Mouse (Mus musculus): ENCODE data around the gene Hist1h4j. TPM values are rescaled to one million over a fixed set of nuclear protein-coding genes. Genes with fewer than 3 reads are reported as not detected.
"Not testable (repeated sequence)": the region's sequence is repeated elsewhere in the genome, so short reads cannot be mapped to it uniquely, and the experiment has no call there.

Hist1h4j gene
- polyA plus RNA-seq, 1 experiment from 2014 or later, result 0.50 TPM

- peak overlapping the region; percentile 37 to 38 for H3K4me3 ChIP-seq (ENCODE audit: control insufficient read depth in 1 of 2, insufficient read depth in 1 of 2, low read depth in 1 of 2, low read length in 2 of 2)
- 1% methylated on average over 21 of the region's 22 CpGs for WGBS
- no peaks in the 10 kb centered on the region for H3K27me3 ChIP-seq (ENCODE audit: control insufficient read depth, insufficient read depth, low read length)
- H3K9me3 ChIP-seq (ENCODE audit: control insufficient read depth, low read length), result no peaks in the 10 kb centered on the region
- H3K36me3 ChIP-seq (ENCODE audit: control insufficient read depth, insufficient read depth, low read length), result no peaks in the 10 kb centered on the region
- peak overlapping the region; percentile 75 for H3K9ac ChIP-seq (ENCODE audit: low read length)
- H3K4me1 ChIP-seq (ENCODE audit: control insufficient read depth in 2 of 2, insufficient read depth in 2 of 2, low read length in 2 of 2), result peaks cover 3 to 17% of the 10 kb centered on the region in 2 experiments; a peak in 3 of 4 replicates
- ATAC-seq (ENCODE audit: insufficient number of reproducible peaks, insufficient read depth, low FRiP score, low read depth), result no peak
- peak overlapping the region; percentile 74 for H3K4me2 ChIP-seq (ENCODE audit: low read length)
- H3K27ac ChIP-seq (replicated peaks in 1 of 2; ENCODE audit: control insufficient read depth in 1 of 2, insufficient read depth in 1 of 2, low read depth in 2 of 2, low read length in 2 of 2), result peak overlapping the region; percentile 83 to 92
Observed at GRCm38 (mm10) chr13:21715131-21715863, 19.6 kb upstream of the Hist1h4j start.

DNA sequence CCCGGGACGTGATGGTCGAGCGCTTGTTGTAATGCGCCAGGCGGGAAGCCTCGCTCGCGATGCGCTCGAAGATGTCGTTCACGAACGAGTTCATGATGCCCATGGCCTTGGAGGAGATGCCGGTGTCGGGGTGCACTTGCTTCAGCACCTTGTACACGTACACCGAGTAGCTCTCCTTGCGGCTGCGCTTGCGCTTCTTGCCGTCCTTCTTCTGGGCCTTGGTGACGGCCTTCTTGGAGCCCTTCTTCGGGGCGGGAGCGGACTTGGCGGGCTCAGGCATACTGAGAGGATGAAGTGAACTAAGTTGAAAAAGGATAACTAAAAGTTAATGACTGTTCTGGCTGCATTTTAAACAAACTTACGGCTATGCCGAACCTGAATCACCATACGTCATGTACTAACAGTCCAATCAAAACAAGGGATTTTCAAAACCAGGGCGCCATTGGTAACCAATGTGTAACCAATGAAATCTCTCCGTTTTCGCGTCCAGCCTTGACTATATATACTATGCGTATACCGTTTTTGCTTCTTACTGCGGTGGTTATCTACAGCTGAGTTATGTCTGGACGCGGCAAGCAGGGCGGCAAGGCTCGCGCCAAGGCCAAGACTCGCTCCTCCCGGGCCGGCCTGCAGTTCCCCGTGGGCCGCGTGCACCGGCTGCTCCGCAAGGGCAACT lies 18.9 kb upstream of the Hist1h4j start, which contains the start of the genes Hist1h2bl and Hist1h2ai:
Gene Hist1h2bl (minus strand): TSS at position 280 of the 676 bp plus-strand sequence.
Gene Hist1h2ai (plus strand): TSS at position 559 of the 676 bp plus-strand sequence.
- Histone ChIP-seq H3K27ac (replicated peaks in 1 of 2; ENCODE audit: control insufficient read depth in 1 of 2, insufficient read depth in 1 of 2, low read depth in 2 of 2, low read length in 2 of 2) (peak within 1 kb of the TSS; percentile 90 to 92), H3K4me3 (ENCODE audit: control insufficient read depth in 1 of 2, insufficient read depth in 1 of 2, low read depth in 1 of 2, low read length in 2 of 2) (peak within 1 kb of the TSS; percentile 37 to 53), H3K4me2 (ENCODE audit: low read length) (peak within 1 kb of the TSS; percentile 74), H3K9ac (ENCODE audit: low read length) (peak within 1 kb of the TSS; percentile 75), H3K4me1 (ENCODE audit: control insufficient read depth in 2 of 2, insufficient read depth in 2 of 2, low read length in 2 of 2) (peaks cover 4 to 21% of the 10 kb centered on the region in 2 experiments)
- ATAC-seq (ENCODE audit: insufficient number of reproducible peaks, insufficient read depth, low FRiP score, low read depth), result peak; percentile 86
- not testable (repeated sequence) for H3K36me3 ChIP-seq (ENCODE audit: control insufficient read depth, insufficient read depth, low read length); H3K9me3 ChIP-seq (ENCODE audit: control insufficient read depth, low read length); H3K27me3 ChIP-seq (ENCODE audit: control insufficient read depth, insufficient read depth, low read length)
- WGBS, result under 1% methylated on average over 28 of the region's 50 CpGs

DNA sequence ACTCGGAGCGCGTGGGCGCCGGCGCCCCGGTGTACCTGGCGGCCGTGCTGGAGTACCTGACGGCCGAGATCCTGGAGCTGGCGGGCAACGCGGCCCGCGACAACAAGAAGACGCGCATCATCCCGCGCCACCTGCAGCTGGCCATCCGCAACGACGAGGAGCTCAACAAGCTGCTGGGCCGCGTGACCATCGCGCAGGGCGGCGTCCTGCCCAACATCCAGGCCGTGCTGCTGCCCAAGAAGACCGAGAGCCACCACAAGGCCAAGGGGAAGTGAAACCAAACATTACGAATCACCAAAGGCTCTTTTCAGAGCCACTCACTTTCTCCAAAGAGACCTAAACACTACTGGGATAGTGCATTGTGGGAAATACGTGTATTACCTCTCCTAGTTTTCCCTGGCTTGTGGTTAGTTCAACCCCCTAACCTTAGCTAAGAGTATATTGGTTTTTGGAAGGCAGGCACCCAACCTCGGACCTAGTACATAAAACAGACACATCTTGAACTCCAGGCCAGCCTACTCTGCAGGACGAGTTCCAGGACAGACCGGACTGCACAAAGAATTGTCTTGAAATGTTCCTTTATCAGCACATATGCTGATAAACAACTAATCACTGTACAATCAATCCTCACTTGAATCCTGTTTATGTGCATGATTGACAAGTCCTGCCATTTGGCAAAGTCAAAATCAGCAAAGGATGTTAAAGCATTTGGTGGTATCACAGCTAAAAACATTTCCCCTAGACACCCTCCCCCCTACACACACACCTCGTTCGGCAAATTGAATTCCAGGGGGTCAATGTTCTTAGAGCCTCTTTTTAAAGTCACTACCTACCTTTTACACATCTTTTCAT lies 18.1 kb upstream of the Hist1h4j start:
- not testable (repeated sequence) for H3K9me3 ChIP-seq (ENCODE audit: control insufficient read depth, low read length); H3K36me3 ChIP-seq (ENCODE audit: control insufficient read depth, insufficient read depth, low read length); ATAC-seq (ENCODE audit: insufficient number of reproducible peaks, insufficient read depth, low FRiP score, low read depth); H3K27me3 ChIP-seq (ENCODE audit: control insufficient read depth, insufficient read depth, low read length)
- H3K4me1 ChIP-seq (ENCODE audit: control insufficient read depth in 2 of 2, insufficient read depth in 2 of 2, low read length in 2 of 2), result peaks cover 5 to 23% of the 10 kb centered on the region in 2 experiments
- H3K4me2 ChIP-seq (ENCODE audit: low read length), result peak overlapping the region; percentile 74
- peak overlapping the region; percentile 37 to 43 for H3K4me3 ChIP-seq (ENCODE audit: control insufficient read depth in 1 of 2, insufficient read depth in 1 of 2, low read depth in 1 of 2, low read length in 2 of 2)
- peak overlapping the region; percentile 81 to 92 for H3K27ac ChIP-seq (replicated peaks in 1 of 2; ENCODE audit: control insufficient read depth in 1 of 2, insufficient read depth in 1 of 2, low read depth in 2 of 2, low read length in 2 of 2)
- H3K9ac ChIP-seq (ENCODE audit: low read length), result peak overlapping the region; percentile 74
- WGBS, result under 1% methylated on average over 9 of the region's 38 CpGs

DNA sequence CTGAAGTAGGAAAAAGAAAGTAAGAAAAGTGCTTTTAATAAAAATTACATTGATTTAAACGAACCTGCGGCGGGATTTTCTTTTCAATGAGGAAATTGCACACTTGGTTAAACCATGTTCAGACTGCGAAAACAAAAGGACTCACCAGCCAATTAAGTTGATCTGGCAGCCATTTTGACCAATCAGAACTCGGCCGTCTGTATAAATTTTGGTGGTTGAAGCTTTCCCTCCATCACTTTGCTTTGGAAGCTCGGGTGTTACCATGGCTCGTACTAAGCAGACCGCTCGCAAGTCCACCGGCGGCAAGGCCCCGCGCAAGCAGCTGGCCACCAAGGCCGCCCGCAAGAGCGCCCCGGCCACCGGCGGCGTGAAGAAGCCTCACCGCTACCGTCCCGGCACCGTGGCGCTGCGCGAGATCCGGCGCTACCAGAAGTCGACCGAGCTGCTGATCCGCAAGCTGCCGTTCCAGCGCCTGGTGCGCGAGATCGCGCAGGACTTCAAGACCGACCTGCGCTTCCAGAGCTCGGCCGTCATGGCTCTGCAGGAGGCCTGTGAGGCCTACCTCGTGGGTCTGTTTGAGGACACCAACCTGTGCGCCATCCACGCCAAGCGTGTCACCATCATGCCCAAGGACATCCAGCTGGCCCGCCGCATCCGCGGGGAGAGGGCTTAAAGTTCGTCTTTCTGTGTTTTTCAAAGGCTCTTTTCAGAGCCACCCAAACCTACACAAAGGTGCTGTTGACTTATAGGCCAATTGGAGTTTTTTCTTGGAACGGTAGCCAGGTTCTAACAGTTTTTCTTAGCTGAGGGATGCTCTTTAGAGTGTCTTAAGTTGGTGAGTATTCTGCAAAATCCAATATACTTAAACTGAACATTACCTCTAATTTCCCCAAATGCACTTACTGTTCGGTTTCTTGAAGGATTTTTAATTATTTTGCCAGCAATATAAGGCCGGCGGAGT lies 17.2 kb upstream of the Hist1h4j start, which contains the start of gene Hist1h3h:
Gene Hist1h3h (plus strand): TSS at position 263 of the 961 bp plus-strand sequence.
- 3% methylated on average over 22 of the region's 56 CpGs for WGBS
- Histone ChIP-seq H3K4me3 (ENCODE audit: control insufficient read depth in 1 of 2, insufficient read depth in 1 of 2, low read depth in 1 of 2, low read length in 2 of 2) (peak within 1 kb of the TSS; percentile 37 to 44), H3K4me1 (ENCODE audit: control insufficient read depth in 2 of 2, insufficient read depth in 2 of 2, low read length in 2 of 2) (peaks cover 5 to 23% of the 10 kb centered on the region in 2 experiments), H3K4me2 (ENCODE audit: low read length) (peak within 1 kb of the TSS; percentile 74), H3K9ac (ENCODE audit: low read length) (peak within 1 kb of the TSS; percentile 74), H3K27ac (replicated peaks in 1 of 2; ENCODE audit: control insufficient read depth in 1 of 2, insufficient read depth in 1 of 2, low read depth in 2 of 2, low read length in 2 of 2) (peak within 1 kb of the TSS; percentile 79 to 92)
- not testable (repeated sequence) for H3K9me3 ChIP-seq (ENCODE audit: control insufficient read depth, low read length); H3K36me3 ChIP-seq (ENCODE audit: control insufficient read depth, insufficient read depth, low read length); H3K27me3 ChIP-seq (ENCODE audit: control insufficient read depth, insufficient read depth, low read length)
- ATAC-seq (ENCODE audit: insufficient number of reproducible peaks, insufficient read depth, low FRiP score, low read depth), result peak; percentile 35; the same call in 1 of the 2 replicates

GRCm38 (mm10) chr13:21718381-21719080 lies 16.3 kb upstream of the Hist1h4j start:
- no peaks in the 10 kb centered on the region for H3K9me3 ChIP-seq (ENCODE audit: control insufficient read depth, low read length)
- H3K36me3 ChIP-seq (ENCODE audit: control insufficient read depth, insufficient read depth, low read length), result no peaks in the 10 kb centered on the region
- 70% methylated on average over 4 of the region's 4 CpGs for WGBS
- H3K4me2 ChIP-seq (ENCODE audit: low read length), result peak overlapping the region; percentile 74
- H3K9ac ChIP-seq (ENCODE audit: low read length), result peak overlapping the region; percentile 68
- no peaks in the 10 kb centered on the region for H3K27me3 ChIP-seq (ENCODE audit: control insufficient read depth, insufficient read depth, low read length)
- no peak for ATAC-seq (ENCODE audit: insufficient number of reproducible peaks, insufficient read depth, low FRiP score, low read depth)
- peaks cover 5 to 23% of the 10 kb centered on the region in 2 experiments for H3K4me1 ChIP-seq (ENCODE audit: control insufficient read depth in 2 of 2, insufficient read depth in 2 of 2, low read length in 2 of 2)
- H3K4me3 ChIP-seq (ENCODE audit: control insufficient read depth in 1 of 2, insufficient read depth in 1 of 2, low read depth in 1 of 2, low read length in 2 of 2), result peak overlapping the region in 1 of 2 experiments; percentile 37; a peak in 2 of 4 replicates
- peak overlapping the region in 1 of 2 experiments; percentile 43; a peak in 2 of 4 replicates for H3K27ac ChIP-seq (replicated peaks in 1 of 2; ENCODE audit: control insufficient read depth in 1 of 2, insufficient read depth in 1 of 2, low read depth in 2 of 2, low read length in 2 of 2)

DNA sequence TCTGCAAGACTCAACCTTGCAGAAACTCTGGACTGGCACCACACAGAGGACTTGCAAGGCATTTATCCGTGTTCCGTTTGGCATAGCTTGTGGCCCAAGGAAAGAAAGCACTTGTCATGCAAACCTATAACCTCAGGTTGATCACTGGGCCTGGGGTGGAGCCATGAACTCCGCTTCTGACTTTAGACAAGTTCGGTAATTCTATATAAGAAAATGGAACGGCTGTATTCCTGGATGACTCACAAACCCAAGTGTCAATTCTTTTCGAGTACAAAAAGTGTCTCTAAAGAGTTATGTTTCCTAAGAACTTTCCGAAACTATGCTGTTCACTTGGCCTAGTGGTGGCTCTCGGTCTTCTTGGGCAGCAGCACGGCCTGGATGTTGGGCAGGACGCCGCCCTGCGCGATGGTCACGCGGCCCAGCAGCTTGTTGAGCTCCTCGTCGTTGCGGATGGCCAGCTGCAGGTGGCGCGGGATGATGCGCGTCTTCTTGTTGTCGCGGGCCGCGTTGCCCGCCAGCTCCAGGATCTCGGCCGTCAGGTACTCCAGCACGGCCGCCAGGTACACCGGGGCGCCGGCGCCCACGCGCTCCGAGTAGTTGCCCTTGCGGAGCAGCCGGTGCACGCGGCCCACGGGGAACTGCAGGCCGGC lies 13.6 kb upstream of the Hist1h4j start:
- Histone ChIP-seq H3K4me1 (ENCODE audit: control insufficient read depth in 2 of 2, insufficient read depth in 2 of 2, low read length in 2 of 2) (peaks cover 2 to 16% of the 10 kb centered on the region in 2 experiments), H3K4me2 (ENCODE audit: low read length) (peak overlapping the region; percentile 66), H3K4me3 (ENCODE audit: control insufficient read depth in 1 of 2, insufficient read depth in 1 of 2, low read depth in 1 of 2, low read length in 2 of 2) (peak overlapping the region; percentile 41 to 49), H3K9ac (ENCODE audit: low read length) (peak overlapping the region; percentile 69), H3K27ac (replicated peaks in 1 of 2; ENCODE audit: control insufficient read depth in 1 of 2, insufficient read depth in 1 of 2, low read depth in 2 of 2, low read length in 2 of 2) (peak overlapping the region; percentile 80 to 90)
- not testable (repeated sequence) for ATAC-seq (ENCODE audit: insufficient number of reproducible peaks, insufficient read depth, low FRiP score, low read depth); H3K27me3 ChIP-seq (ENCODE audit: control insufficient read depth, insufficient read depth, low read length); H3K9me3 ChIP-seq (ENCODE audit: control insufficient read depth, low read length); H3K36me3 ChIP-seq (ENCODE audit: control insufficient read depth, insufficient read depth, low read length)
- WGBS, result 5% methylated on average over 15 of the region's 44 CpGs
